Mouse (Mus musculus): ENCODE measurements around the gene Celsr2.

Celsr2 gene

GRCm38 (mm10) chr3:108414857-108415830, at the start of gene Celsr2:
Gene Celsr2 (minus strand): TSS chr3:108415552.
- no peak for DNase-seq

- DNase-seq: no peak
These were observed 43.5 kb upstream of the Celsr2 start for GRCm38 (mm10) chr3:108458866-108459265.

- no peak for DNase-seq
These were observed 43.0 kb upstream of the Celsr2 start for GRCm38 (mm10) chr3:108458380-108458779.

- no peak for DNase-seq
These were observed 38.8 kb upstream of the Celsr2 start for GRCm38 (mm10) chr3:108454172-108454571.

DNA sequence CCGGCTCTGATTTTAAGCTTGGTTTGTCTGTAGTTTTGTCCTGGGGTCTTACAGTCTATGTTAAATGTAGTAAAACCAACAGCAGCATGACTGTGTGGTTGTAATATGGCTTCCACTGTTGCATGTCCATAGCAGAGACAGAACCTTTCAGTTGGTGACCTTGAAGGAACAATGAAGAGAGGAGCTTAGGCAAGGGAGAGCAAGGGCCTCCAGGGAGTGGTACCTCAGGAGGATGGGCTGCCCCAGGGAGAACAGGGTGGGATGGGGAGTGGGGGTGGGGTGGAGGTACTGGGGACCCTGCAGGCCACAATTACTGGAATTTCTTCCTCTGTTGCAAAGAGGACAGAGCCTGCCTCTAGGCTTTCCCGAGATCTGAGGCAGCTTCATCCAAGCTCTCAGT, 36.6 kb upstream of the Celsr2 start:
- no peak for DNase-seq

GRCm38 (mm10) chr3:108445366-108445705, 30.0 kb upstream of the Celsr2 start:
- DNase-seq: no peak

DNA sequence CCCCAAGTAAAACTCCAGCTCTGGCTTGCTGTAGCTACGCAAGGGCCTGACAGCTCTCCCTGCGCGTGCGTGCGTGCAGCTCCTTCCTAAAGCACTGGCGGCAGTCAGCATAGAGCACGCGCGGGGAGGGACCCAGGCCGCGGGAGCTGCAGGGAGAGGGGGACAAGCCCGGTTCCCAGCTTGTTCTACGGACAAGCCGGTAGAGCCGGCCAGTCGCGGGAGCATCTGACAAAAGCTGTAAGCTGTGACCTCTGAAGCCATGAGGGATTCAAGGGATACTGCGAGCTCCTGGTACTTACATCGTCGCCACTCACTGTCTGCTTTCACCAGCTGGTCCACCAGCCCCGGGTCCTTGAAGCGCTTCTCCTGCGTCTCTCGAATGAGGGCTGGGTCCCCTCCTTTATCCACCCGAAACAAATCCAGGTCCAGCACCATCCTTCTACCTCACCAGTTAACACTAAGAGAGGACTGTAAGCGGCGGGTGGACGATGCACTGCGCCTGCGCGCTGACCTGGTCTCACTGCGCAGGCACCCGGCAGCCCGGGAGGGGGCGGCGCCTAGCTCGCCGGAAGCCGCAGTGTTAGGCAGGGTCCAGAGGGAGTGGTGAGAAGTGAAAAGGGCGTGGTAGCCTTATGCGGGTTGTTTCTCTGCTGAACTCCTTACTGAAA, 29.5 kb upstream of the Celsr2 start, which contains the start of gene Sars:
Gene Sars (minus strand): TSS at position 512 of the 668 bp plus-strand sequence.
- peak; percentile 99 for DNase-seq

DNA sequence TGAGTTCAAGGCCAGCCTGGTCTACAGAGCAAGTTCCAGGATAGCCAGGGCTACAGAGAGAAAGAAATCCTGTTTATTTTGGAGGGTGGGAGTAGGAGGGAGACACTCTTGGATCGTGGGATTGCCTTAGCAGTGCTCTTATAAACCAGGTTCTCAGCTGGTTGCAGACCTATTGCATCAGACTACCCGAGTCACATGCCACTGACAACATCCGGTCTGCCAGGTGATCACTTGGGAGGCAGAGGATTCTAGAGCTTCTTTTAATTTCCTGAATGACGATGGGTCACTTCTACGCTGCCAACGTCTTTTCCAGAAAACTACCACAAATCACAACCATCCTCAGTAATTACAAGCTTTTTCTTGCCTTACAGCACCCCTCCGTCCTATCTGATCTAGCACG, 28.7 kb upstream of the Celsr2 start:
- peak; percentile 96 for DNase-seq

- no peak for DNase-seq
These were observed 21.0 kb upstream of the Celsr2 start for GRCm38 (mm10) chr3:108436380-108436714.

DNA sequence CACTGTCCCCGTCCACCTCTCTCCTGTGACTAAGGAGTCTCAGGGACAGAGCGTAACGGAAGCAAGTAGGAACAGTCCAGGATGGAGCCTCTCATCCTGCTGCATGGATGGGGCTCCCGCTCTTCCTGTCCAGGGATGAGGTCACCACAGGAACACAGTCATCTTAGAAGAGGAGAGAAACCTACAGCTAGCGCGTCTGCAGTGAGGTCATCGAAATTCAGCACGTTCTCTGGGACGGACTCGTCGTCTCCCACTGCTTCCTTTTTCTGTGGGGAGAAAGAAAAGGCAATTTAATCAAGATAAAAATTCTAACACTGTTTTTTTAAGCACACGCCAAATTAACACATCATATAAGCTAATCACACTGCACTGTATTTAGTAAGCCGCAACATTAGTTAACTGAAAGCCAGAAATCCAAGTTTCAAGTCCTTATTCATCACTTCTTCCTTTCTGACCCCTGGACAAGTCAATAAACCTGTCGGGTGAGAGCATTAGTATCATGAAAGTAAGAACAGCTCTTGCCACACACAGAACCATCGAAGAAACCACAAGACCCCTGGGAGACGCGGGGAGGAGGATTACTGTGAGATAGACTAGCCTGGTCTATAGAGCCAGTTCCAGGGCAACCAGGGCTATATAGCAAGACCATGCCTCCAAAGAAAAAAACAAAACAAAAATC, 20.5 kb upstream of the Celsr2 start:
- peak; percentile 94 for DNase-seq

- DNase-seq: no peak
These were observed 18.6 kb upstream of the Celsr2 start for GRCm38 (mm10) chr3:108433881-108434495.

DNA sequence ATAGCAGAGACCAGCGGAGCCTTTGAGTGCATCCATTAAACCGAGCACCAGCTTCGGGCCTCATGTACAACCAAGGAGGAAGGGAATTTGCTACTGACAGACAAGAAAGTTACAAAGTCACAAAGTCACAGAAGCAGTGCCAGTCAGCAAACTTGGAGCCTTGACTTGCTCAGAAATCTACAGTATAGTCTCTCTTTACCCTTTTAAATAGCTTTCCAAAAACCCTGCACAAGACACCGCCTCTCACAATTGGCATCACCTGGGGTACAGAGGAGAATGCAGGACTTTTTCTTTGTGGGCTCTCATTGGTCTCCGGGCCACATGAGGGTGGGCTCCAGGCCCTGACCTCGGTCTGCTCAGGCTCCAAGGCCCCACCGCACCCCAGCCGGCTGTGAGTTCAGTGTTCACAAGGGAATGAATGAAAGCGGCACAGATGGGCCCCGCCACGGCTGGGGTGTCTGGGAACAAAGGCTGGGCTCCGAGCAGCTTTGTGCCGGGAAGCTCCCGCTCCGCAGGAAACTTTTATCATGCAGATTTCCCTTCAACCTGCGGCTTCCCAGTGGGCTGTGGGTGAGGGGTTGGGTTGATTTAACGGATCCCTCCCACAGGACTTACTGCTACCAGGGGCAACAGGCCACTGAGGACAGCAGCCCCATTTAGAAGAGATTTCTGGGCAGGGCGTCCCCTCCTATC, 18.0 kb upstream of the Celsr2 start:
- DNase-seq: no peak

- DNase-seq: no peak
These were observed 17.3 kb upstream of the Celsr2 start for GRCm38 (mm10) chr3:108432542-108433187.

GRCm38 (mm10) chr3:108425624-108426018, 10.3 kb upstream of the Celsr2 start:
- peak; percentile 61 for DNase-seq

DNA sequence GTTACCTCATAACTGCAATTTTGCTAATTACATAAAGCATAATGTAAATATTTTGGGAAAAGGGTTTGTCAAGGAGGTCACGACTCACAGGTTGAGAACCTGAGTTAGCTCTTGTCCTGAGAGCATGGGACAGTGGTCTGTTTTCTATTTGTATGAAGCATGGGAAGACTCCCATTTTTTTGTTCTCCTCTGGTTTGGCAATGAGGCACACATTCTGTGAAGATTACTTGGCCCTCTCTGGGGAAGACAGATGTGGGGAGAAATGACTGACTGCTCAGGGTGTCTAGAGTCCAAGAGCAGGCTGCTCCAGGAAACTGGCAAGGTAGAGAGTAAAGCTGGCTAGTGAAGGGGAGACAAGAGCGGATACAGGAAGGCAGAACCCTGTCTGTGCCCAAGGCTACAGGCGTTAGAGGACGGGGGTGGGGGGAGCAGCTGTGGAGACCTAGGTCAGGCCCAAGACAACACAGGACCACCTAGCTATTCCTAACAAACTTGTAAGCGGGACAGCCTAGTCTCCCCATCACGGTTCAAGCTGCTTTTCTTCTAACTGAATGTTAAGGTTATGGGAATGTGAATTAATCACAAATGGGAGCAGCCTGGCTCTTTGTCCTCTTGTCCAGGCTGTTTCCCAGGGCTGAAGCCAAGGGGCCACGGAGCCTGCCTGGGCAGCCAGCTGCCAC, 9.7 kb upstream of the Celsr2 start:
- peak; percentile 72 for DNase-seq

DNA sequence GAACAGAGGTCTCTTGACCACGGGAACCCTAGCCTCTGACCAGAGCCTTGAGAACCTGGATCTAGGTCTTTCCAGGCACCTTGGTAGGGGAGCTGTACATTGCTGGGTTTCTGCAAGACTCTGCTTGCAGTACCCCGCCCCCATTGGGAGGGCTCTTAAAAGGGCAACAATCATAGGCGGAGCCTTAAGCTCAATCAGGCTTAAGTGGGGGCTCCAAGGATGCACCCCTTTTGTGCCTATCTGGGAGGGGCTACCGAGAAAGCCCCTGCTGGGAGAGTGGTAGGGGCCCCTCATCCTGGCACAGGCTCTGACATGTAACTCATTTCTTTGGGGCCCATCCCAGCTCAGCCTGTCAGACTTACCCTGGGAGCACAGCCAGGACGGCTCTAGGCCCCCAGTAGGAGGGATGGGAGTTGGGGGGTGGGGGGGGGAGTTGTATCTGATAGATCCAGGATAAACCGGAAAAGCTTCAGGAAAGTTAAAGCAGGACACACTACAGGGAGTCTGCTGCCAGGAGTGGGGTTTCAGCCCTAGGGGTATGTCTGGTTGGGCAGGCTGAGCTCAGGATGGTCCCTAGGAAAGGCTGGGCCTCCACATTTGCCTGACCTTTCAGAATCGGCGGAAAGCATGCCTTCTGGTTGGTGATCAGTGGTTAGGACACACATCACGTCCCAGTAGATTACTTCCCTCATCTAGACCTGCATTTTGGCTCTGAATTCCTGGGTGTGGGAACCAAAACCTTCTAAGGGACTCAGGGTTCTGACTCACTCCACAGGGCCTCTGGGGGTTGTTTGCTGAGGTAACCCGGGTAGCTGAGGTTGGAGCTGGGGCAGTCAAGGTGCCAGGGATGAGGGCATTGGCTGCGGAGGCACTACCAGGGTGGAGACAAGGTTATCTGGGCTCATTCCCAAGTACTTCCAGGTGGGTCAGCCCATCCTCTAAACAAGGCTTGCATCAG, 8.8 kb upstream of the Celsr2 start:
- peak; percentile 92 for DNase-seq

DNA sequence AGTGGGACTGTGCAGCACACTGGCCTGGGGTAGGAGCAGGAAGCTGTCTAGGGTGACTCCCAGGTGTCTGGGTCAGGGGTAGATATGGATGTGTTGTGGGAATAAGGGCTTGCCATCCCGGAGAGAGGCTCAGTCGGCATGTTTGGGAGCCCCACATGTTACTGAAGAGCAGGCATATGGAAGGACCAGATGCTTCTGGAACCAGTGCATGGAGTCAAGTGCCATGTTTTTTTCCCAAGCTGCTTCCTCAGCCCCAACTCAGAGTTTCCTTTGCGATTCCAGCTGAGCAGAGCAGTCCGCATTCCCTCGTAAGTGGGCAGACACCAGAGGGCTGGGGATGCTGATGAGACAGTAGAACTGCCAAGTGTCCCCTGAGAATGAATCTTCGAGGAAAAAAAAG, 7.7 kb upstream of the Celsr2 start:
- no peak for DNase-seq

- DNase-seq: peak; percentile 94
These were observed 475 bp upstream of the Celsr2 start for GRCm38 (mm10) chr3:108415831-108416223.

- DNase-seq: no peak
These were observed 1.6 kb downstream of the Celsr2 start for GRCm38 (mm10) chr3:108413634-108414360.

DNA sequence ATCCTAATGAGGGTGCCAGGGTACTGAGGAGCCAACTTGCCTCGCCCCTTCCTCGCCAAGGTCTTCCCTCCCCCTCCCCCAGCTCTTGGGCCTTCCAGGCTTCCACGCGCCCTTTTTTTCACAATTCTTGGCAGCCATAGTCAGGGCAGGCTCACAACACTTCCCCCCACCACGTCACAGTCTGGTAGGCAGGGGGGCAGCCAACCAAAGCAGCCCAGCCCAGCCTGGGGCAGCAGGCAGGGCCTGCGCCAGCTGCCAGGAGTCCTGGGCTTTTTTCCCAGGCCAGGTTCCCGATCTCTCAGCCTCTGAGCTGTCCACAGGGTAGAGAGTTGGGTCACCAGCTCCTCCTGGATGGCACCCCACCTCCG, 3.6 kb downstream of the Celsr2 start:
- peak; percentile 93 for DNase-seq
